Mouse (Mus musculus) stomach, postnatal 0 days (tissue): Measurements from ENCODE around the gene Btbd16. TPM values are rescaled to one million over a fixed set of nuclear protein-coding genes. Genes with fewer than 3 reads are reported as not detected.

Experiments used
- ATAC-seq: fragments of 200-750 bp; cut with Nextera tagmentation; 2 replicates; pipeline ENCODE4 v1.8.0; 2017; ENCODE audit not compliant: low FRiP score, low TSS enrichment
- DNase-seq: peaks from one replicate; pipeline ENCODE4 v3.0.0-alpha.2; 2016; ENCODE audit warnings: low spot score
- H3K27ac ChIP-seq: fragments of 300-500 bp; sonication (generic); replicated peaks from 2 replicates; pipeline ENCODE4 v1.5.1; 2014; ENCODE audit warnings: mild to moderate bottlenecking, control low read depth
- H3K27me3 ChIP-seq: fragments of 300-500 bp; sonication (generic); 2 replicates; pipeline ENCODE4 v1.6.1; 2014; ENCODE audit warnings: low read length; ENCODE audit not compliant: control insufficient read depth, insufficient read depth
- H3K36me3 ChIP-seq: fragments of 300-500 bp; sonication (generic); 2 replicates; pipeline ENCODE4 v1.6.1; 2014; ENCODE audit warnings: low read length, mixed read lengths; ENCODE audit not compliant: control insufficient read depth, insufficient read depth
- H3K4me1 ChIP-seq: fragments of 300-500 bp; sonication (generic); replicated peaks from 2 replicates; pipeline ENCODE4 v1.6.1; 2014; ENCODE audit warnings: antibody characterized with exemption; ENCODE audit not compliant: control insufficient read depth, insufficient read depth
- H3K4me2 ChIP-seq: fragments of 300-500 bp; sonication (generic); replicated peaks from 2 replicates; pipeline ENCODE4 v1.6.1; 2014; ENCODE audit warnings: low read depth, mild to moderate bottlenecking, control low read depth, moderate library complexity
- H3K4me3 ChIP-seq: fragments of 300-500 bp; sonication (generic); 2 replicates; pipeline ENCODE4 v1.5.1; 2014; ENCODE audit warnings: low read depth, low read length, control low read depth
- H3K9ac ChIP-seq: fragments of 300-500 bp; sonication (generic); 2 replicates; pipeline ENCODE4 v1.6.1; 2014; ENCODE audit warnings: mild to moderate bottlenecking, low read length, control low read depth, mixed read lengths
- H3K9me3 ChIP-seq: fragments of 300-500 bp; sonication (generic); 2 replicates; pipeline ENCODE4 v1.6.1; 2016; ENCODE audit warnings: low read length; ENCODE audit not compliant: control insufficient read depth
- CTCF ChIP-seq: IDR thresholded peaks from 2 replicates; pipeline ENCODE4 v1.5.1; 2016; ENCODE audit warnings: antibody characterized with exemption, low read depth, mild to moderate bottlenecking, moderate library complexity
- EP300 ChIP-seq: optimal IDR thresholded peaks from 2 replicates; pipeline ENCODE3; 2016; ENCODE audit warnings: antibody characterized with exemption
- WGBS: fragments of 180-500 bp; shearing (Covaris S2); extraction: QIAGEN DNeasy Blood & Tissue Kit; methylation state at CpG from one replicate; pipeline ENCODE4 v1.1.7; 2014; 5-methylcytosine and 5-hydroxymethylcytosine counted together
- polyA plus RNA-seq: library from polyadenylated mRNA; unstranded; fragments of >200 nt; fragmentation: Nextera tagmentation; extraction: Ambion mirVana; gene quantifications from 2 replicates; pipeline ENCODE4 v1.2.1, GENCODE M21; 2015

Btbd16 gene
- polyA plus RNA-seq, 1 experiment from 2014 or later: 0.05 TPM

- Histone ChIP-seq H3K27ac (no peak overlapping the region), H3K4me3 (no peak overlapping the region), H3K4me2 (no peak overlapping the region), H3K4me1 (no peaks in the 10 kb centered on the region), H3K9ac (no peak overlapping the region), H3K36me3 (no peaks in the 10 kb centered on the region), H3K27me3 (no peaks in the 10 kb centered on the region), H3K9me3 (no peaks in the 10 kb centered on the region)
- WGBS: 38% methylated on average over 1 of the region's 1 CpGs
- ATAC-seq (no peak), DNase-seq (peak; percentile 60)
- TF ChIP-seq EP300 (no peak), CTCF (no peak)
Measured at GRCm38 (mm10) chr7:130862501-130862900, 88.6 kb downstream of the Btbd16 start.

GRCm38 (mm10) chr7:130864711-130865110, 90.8 kb downstream of the Btbd16 start:
- Histone ChIP-seq H3K9ac (no peak overlapping the region), H3K4me1 (no peaks in the 10 kb centered on the region), H3K36me3 (no peaks in the 10 kb centered on the region), H3K9me3 (no peaks in the 10 kb centered on the region), H3K4me2 (no peak overlapping the region), H3K27ac (no peak overlapping the region), H3K27me3 (no peaks in the 10 kb centered on the region), H3K4me3 (no peak overlapping the region)
- TF ChIP-seq EP300: no peak
- TF ChIP-seq CTCF: no peak
- no peak for DNase-seq
- no peak for ATAC-seq
- WGBS: 74% methylated on average over 7 of the region's 7 CpGs

DNA sequence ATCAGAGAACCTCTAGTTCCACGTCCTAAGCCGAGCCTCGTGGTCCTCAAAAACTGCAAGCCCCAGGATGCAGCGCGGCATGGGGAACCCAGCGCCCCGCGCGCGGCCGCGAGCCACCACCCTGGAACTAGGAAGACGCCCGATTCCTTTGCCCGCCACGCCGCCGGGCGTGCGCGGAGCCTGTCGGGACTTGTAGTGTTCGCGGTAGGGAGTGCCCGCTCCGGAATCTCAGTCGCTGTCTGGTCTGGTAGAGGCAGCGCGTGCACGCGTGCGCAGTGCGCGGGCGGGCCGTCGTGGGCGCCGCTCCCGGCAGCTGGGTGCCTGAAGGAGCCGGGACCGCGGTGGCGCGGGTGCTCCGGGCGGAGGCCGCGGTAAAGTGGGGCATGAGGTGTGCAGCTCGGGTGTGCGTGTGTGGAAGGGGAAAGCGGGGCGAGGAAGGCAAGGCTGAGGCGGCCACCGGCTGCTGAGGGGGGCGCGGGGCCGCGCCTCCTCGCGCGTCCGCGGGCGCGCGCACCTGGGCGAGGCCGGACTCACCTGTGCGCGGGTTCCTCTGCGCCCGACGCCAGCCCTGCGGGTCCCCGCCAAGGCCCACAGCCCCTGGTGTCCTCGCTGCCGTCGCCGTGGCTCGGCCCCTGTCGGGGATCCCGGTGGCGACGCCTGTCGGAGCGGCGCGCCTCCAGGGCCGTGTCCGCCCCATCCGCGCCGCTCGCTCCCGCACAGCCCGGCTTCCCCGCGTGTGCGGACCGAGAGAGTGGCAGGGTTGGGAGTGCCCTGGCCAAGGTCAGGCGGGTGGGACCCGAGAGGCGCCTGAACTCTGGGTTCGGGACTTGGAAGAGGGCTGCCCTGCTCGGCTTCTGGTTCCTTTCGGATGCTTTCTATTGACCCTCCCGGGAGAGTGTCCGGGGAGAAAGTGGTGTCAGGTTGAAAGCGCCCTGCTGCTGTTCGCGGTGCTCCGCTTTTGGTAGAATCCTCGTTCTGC, 92.0 kb downstream of the Btbd16 start, which contains the start of gene Plekha1:
Plekha1 (plus strand) TSS at position 144 of the 979 bp plus-strand sequence.
- no peak for TF ChIP-seq EP300
- peak; percentile 28 for TF ChIP-seq CTCF
- H3K4me3 ChIP-seq: peak within 1 kb of the TSS; percentile 90
- H3K4me2 ChIP-seq: peak within 1 kb of the TSS; percentile 54
- no peaks in the 10 kb centered on the region for H3K27me3 ChIP-seq
- no peaks in the 10 kb centered on the region for H3K4me1 ChIP-seq
- ATAC-seq: peak; percentile 99
- peak within 1 kb of the TSS; percentile 90 for H3K27ac ChIP-seq
- no peaks in the 10 kb centered on the region for H3K9me3 ChIP-seq
- WGBS: under 1% methylated on average over 91 of the region's 114 CpGs
- H3K36me3 ChIP-seq: no peaks in the 10 kb centered on the region
- H3K9ac ChIP-seq: peak within 1 kb of the TSS; percentile 86
- peak; percentile 98 for DNase-seq

DNA sequence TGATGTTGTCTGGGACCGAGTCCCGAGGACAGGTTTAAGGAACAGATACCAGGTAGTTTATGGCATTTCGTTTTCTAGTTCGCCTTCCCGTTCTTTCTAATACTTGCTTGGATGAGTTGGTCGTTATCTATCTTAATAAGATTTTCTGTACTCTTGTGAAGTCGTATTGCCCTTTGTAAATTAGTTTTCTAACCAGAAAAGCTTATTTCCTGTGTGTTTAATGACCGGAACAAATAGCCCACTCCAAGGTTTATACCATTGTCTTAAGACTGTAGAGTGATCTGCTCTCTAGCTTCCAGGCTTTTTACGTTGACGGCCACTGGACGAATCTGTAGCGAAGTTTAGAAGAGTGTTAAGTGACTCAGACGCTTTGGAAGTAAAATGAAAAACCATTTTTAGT, 92.8 kb downstream of the Btbd16 start:
- DNase-seq (no peak), ATAC-seq (no peak)
- Histone ChIP-seq H3K4me3 (peak overlapping the region; percentile 90), H3K27ac (peak overlapping the region; percentile 90), H3K9ac (peak overlapping the region; percentile 86), H3K9me3 (no peaks in the 10 kb centered on the region), H3K4me2 (peak overlapping the region; percentile 54), H3K36me3 (no peaks in the 10 kb centered on the region), H3K4me1 (no peaks in the 10 kb centered on the region), H3K27me3 (no peaks in the 10 kb centered on the region)
- 3% methylated on average over 13 of the region's 13 CpGs for WGBS
- TF ChIP-seq CTCF (no peak), EP300 (no peak)

DNA sequence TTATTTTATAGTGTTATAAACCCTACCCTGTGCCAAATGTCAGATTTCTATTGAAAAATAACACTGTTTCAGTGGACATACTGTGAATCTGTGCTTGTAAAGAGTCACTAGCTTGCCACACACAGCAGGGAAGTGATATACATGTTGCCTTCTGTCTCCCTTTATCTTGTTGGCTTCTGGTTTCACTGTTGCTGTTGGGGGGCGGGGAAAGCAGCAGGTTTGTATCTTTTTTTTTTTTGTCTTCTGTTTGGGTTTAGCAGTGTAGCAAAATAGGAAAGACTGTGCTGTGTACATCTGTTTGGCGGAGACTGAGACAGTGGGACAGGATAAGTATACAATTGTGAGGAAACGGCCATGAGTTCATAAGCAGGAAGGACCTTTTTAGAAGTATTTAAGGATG, 93.4 kb downstream of the Btbd16 start:
- no peak overlapping the region for H3K27ac ChIP-seq
- 53% methylated on average over 3 of the region's 3 CpGs for WGBS
- H3K4me3 ChIP-seq: no peak overlapping the region; the same call in 1 of the 2 replicates
- no peaks in the 10 kb centered on the region for H3K4me1 ChIP-seq
- no peak overlapping the region for H3K9ac ChIP-seq
- ATAC-seq (no peak), DNase-seq (no peak)
- no peaks in the 10 kb centered on the region for H3K9me3 ChIP-seq
- no peaks in the 10 kb centered on the region for H3K36me3 ChIP-seq
- no peaks in the 10 kb centered on the region for H3K27me3 ChIP-seq
- H3K4me2 ChIP-seq: peak overlapping the region; percentile 54
- TF ChIP-seq CTCF: no peak
- no peak for TF ChIP-seq EP300

Other genes starting within 250 kb of the Btbd16 start
- gene Nsmce4a, start 201.0 kb upstream of the Btbd16 start, polyA plus RNA-seq: 89.7 and 93.1 TPM in 2 replicates
- gene Tacc2, start 196.6 kb upstream of the Btbd16 start, polyA plus RNA-seq: 15.6 and 17.1 TPM in 2 replicates
- 32.1 and 34.1 TPM in 2 replicates for gene Plekha1, start 91.7 kb downstream of the Btbd16 start, polyA plus RNA-seq
- gene Htra1, start 162.0 kb downstream of the Btbd16 start, polyA plus RNA-seq: 48.6 and 51.6 TPM in 2 replicates